Mouse (Mus musculus) megakaryocyte, embryonic 14.5 days (primary cell): ENCODE data around the gene Ccdc159.

Source experiments
- FLI1 ChIP-seq: IDR thresholded peaks from 2 replicates; pipeline ENCODE4 v1.6.1; 2012; ENCODE audit warnings: low read length, inconsistent platforms, mixed read lengths
- GATA1 ChIP-seq: IDR thresholded peaks from 3 replicates; pipeline ENCODE4 v1.6.1; 2012; ENCODE audit warnings: mixed read lengths, low read length, inconsistent platforms, borderline replicate concordance

GRCm38 (mm10) chr9:21948146-21948545, 20.9 kb downstream of the Ccdc159 start:
- TF ChIP-seq GATA1: no peak
- no peak for TF ChIP-seq FLI1
